Mouse (Mus musculus): ENCODE data around the gene Cdc6. TPM values are rescaled to one million over a fixed set of nuclear protein-coding genes. Genes with fewer than 3 reads are reported as not detected.
A peak's percentile ranks its signal among the peaks of the same experiment; 100 is the strongest.

Gene Cdc6
- polyA plus RNA-seq, 1 experiment from 2014 or later = 21.1 TPM

- peak overlapping the region; percentile 79 for H3K4me2 ChIP-seq
- WGBS = 32% methylated on average over 15 of the region's 15 CpGs
These were observed 31.7 kb downstream of the Cdc6 start for GRCm38 (mm10) chr11:98939084-98939952.

GRCm38 (mm10) chr11:98939953-98940641 lies 32.5 kb downstream of the Cdc6 start:
- H3K27ac ChIP-seq (replicated peaks) = peak overlapping the region; percentile 99
- H3K4me1 ChIP-seq = peaks cover 91% of the 10 kb centered on the region
- no peaks in the 10 kb centered on the region for H3K9me3 ChIP-seq
- peaks cover 3% of the 10 kb centered on the region for H3K36me3 ChIP-seq
- no peaks in the 10 kb centered on the region; the same call in 1 of the 2 replicates for H3K27me3 ChIP-seq (replicated peaks)
- H3K4me3 ChIP-seq = peak overlapping the region; percentile 89
- WGBS = 44% methylated on average over 11 of the region's 11 CpGs
- peak overlapping the region; percentile 91 for H3K9ac ChIP-seq
- no peak for ATAC-seq (ENCODE audit: extremely low read depth, insufficient number of reproducible peaks, low FRiP score, low TSS enrichment)
- peak overlapping the region; percentile 79 for H3K4me2 ChIP-seq

More at GRCm38 (mm10) chr11:98939084-98939952, 31.7 kb downstream of the Cdc6 start:
- peak overlapping the region; percentile 99 for H3K27ac ChIP-seq (replicated peaks)
- no peak for ATAC-seq (ENCODE audit: extremely low read depth, insufficient number of reproducible peaks, low FRiP score, low TSS enrichment)
- peaks cover 90% of the 10 kb centered on the region for H3K4me1 ChIP-seq
- no peaks in the 10 kb centered on the region; the same call in 1 of the 2 replicates for H3K27me3 ChIP-seq (replicated peaks)
- H3K4me3 ChIP-seq = peak overlapping the region; percentile 89
- no peaks in the 10 kb centered on the region for H3K9me3 ChIP-seq
- peaks cover 10% of the 10 kb centered on the region for H3K36me3 ChIP-seq
- H3K9ac ChIP-seq = peak overlapping the region; percentile 91

GRCm38 (mm10) chr11:98940776-98941175 lies 33.2 kb downstream of the Cdc6 start:
- peak overlapping the region; percentile 99 for H3K27ac ChIP-seq (replicated peaks)

DNA sequence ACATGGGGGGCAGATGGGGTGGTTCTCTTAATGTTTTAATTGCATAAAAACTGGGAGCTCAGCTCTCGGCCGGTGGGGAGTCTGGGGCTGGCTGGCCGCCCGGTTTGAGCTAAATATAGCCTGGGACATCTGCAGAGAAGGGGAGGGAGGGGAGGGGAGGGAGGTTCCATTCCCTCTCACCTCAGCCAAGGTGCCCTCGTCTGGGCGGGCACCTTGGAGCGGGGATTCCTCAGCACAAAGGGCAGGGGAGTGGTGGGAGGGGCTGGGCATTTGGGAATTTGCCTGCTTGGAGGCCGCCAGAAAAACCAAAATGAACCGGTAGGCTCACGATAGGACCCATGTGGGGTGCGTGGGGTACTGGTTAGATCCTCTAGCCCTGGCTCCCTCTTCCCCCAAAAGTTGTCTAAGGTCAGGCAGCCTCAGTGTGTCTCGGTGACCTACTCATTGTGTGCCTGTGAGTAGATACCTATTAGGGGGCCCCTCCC lies 33.8 kb downstream of the Cdc6 start:
- WGBS = under 1% methylated on average over 12 of the region's 12 CpGs
- no peak for ATAC-seq (ENCODE audit: extremely low read depth, insufficient number of reproducible peaks, low FRiP score, low TSS enrichment)

More at GRCm38 (mm10) chr11:98940776-98941175, 33.2 kb downstream of the Cdc6 start:
- Histone ChIP-seq H3K4me2 (peak overlapping the region; percentile 79), H3K9me3 (no peaks in the 10 kb centered on the region), H3K27me3 (replicated peaks) (no peaks in the 10 kb centered on the region), H3K36me3 (no peaks in the 10 kb centered on the region), H3K9ac (peak overlapping the region; percentile 91), H3K4me3 (peak overlapping the region; percentile 89), H3K4me1 (peaks cover 91% of the 10 kb centered on the region)
- 40% methylated on average over 3 of the region's 3 CpGs for WGBS
- no peak for ATAC-seq (ENCODE audit: extremely low read depth, insufficient number of reproducible peaks, low FRiP score, low TSS enrichment)

DNA sequence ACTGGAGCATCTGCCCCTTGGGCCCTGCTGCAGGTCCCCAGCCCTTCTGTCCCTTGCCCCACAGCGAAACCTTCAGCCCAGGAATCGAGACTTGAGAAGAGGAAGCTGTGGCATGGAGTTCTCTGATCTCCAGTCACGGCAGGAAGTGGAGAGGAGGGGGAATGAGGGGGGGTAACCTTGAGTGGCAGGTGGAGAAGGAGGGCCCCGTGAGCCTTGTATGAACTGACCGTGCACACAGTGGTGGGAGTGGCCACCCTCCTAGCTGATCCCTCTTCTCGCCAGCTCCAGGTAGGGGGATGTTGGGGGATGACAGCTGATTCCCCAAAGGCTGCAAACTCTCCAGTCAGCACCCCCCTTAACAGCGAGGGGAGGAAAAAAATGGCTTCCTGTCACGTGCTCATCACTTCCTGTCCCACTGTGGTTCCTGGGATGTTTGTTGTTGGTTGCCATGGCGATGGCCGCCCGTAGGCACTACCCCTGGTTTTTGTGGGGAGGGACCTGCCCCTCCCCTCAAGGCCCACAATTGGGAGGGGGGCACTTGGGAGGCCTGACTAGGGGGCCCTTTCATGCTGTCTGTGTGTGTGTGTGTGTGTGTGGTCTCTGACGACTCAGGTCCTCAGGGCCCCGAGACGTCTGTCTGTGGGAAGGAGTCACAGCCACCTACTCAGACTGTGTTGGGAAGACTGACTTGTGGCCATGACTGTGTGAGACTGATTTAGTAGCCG lies 34.4 kb downstream of the Cdc6 start:
- 2% methylated on average over 15 of the region's 15 CpGs for WGBS
- peak overlapping the region; percentile 79 for H3K4me2 ChIP-seq
- no peak for ATAC-seq (ENCODE audit: extremely low read depth, insufficient number of reproducible peaks, low FRiP score, low TSS enrichment)
- peak overlapping the region; percentile 89 for H3K4me3 ChIP-seq
- H3K9ac ChIP-seq = peak overlapping the region; percentile 91
- H3K27me3 ChIP-seq (replicated peaks) = no peaks in the 10 kb centered on the region
- no peaks in the 10 kb centered on the region for H3K36me3 ChIP-seq
- H3K9me3 ChIP-seq = no peaks in the 10 kb centered on the region
- peaks cover 89% of the 10 kb centered on the region for H3K4me1 ChIP-seq
- peak overlapping the region; percentile 99 for H3K27ac ChIP-seq (replicated peaks)

More for the DNA sequence above, 33.8 kb downstream of the Cdc6 start:
- Histone ChIP-seq H3K4me2 (peak overlapping the region; percentile 79), H3K9me3 (no peaks in the 10 kb centered on the region), H3K27me3 (replicated peaks) (no peaks in the 10 kb centered on the region), H3K4me1 (peaks cover 91% of the 10 kb centered on the region), H3K9ac (peak overlapping the region; percentile 91), H3K36me3 (no peaks in the 10 kb centered on the region), H3K27ac (replicated peaks) (peak overlapping the region; percentile 99), H3K4me3 (peak overlapping the region; percentile 89)

- H3K4me3 ChIP-seq = peak overlapping the region; percentile 89
- H3K9me3 ChIP-seq = no peaks in the 10 kb centered on the region
- no peaks in the 10 kb centered on the region for H3K36me3 ChIP-seq
- H3K27me3 ChIP-seq (replicated peaks) = no peaks in the 10 kb centered on the region
- peak overlapping the region; percentile 79 for H3K4me2 ChIP-seq
- H3K9ac ChIP-seq = peak overlapping the region; percentile 91
- H3K27ac ChIP-seq (replicated peaks) = peak overlapping the region; percentile 99
- 35% methylated on average over 3 of the region's 3 CpGs for WGBS
- peaks cover 92% of the 10 kb centered on the region for H3K4me1 ChIP-seq
- ATAC-seq (ENCODE audit: extremely low read depth, insufficient number of reproducible peaks, low FRiP score, low TSS enrichment) = no peak
These were observed 34.9 kb downstream of the Cdc6 start for GRCm38 (mm10) chr11:98942555-98942922.

DNA sequence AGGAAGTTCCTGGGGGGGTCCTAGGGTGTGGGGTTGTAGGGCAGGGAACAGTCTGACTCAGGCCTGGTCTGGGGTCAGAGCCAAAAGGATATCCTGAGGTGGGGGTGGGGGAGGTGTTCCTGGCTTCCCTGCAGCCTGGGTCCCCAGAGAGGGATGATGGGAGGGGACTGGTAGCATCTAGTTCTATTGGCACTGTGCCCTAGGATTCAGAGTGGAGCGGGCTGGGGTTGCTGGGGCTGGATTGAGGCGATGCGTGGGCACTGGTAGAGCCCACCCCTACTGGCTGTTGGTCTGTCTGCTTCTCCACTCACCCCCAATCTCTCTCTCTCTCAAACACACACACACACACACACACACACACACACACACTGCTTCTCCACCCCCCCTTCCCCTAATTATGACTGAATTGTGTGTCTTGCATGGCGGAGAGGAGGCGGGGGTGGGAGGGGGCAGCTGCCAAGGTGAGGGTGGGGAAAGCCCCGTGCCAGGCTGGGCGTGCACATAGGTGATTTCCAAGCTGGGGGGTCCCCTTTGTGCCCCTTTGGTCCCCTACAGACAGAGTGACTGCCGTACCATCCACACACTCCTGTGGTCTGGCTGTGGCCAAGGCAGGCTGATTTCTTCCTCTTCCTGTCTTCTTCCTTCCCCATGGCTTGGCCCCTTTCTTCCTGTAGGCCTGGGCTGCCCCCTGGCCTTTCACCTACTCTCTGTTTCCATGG lies 35.5 kb downstream of the Cdc6 start:
- peak; percentile 47; the same call in 1 of the 2 replicates for ATAC-seq (ENCODE audit: extremely low read depth, insufficient number of reproducible peaks, low FRiP score, low TSS enrichment)
- peak overlapping the region; percentile 99 for H3K27ac ChIP-seq (replicated peaks)
- H3K4me2 ChIP-seq = peak overlapping the region; percentile 79
- no peaks in the 10 kb centered on the region for H3K27me3 ChIP-seq (replicated peaks)
- H3K4me1 ChIP-seq = peaks cover 97% of the 10 kb centered on the region
- 48% methylated on average over 8 of the region's 8 CpGs for WGBS
- H3K4me3 ChIP-seq = peak overlapping the region; percentile 89
- no peaks in the 10 kb centered on the region for H3K9me3 ChIP-seq
- peak overlapping the region; percentile 91 for H3K9ac ChIP-seq
- H3K36me3 ChIP-seq = no peaks in the 10 kb centered on the region

GRCm38 (mm10) chr11:98943741-98944461 lies 36.3 kb downstream of the Cdc6 start:
- peaks cover 97% of the 10 kb centered on the region for H3K4me1 ChIP-seq
- no peak overlapping the region for H3K4me3 ChIP-seq
- H3K9me3 ChIP-seq = no peaks in the 10 kb centered on the region
- ATAC-seq (ENCODE audit: extremely low read depth, insufficient number of reproducible peaks, low FRiP score, low TSS enrichment) = no peak
- 33% methylated on average over 14 of the region's 14 CpGs for WGBS
- peak overlapping the region; percentile 91 for H3K9ac ChIP-seq
- H3K27me3 ChIP-seq (replicated peaks) = no peaks in the 10 kb centered on the region
- H3K36me3 ChIP-seq = peaks cover under 1% of the 10 kb centered on the region; the same call in 1 of the 2 replicates
- peak overlapping the region; percentile 99 for H3K27ac ChIP-seq (replicated peaks)
- H3K4me2 ChIP-seq = peak overlapping the region; percentile 79

- no peak overlapping the region for H3K4me3 ChIP-seq
- H3K27me3 ChIP-seq (replicated peaks) = no peaks in the 10 kb centered on the region
- peak overlapping the region; percentile 91 for H3K9ac ChIP-seq
- WGBS = 35% methylated on average over 11 of the region's 11 CpGs
- H3K9me3 ChIP-seq = no peaks in the 10 kb centered on the region
- H3K4me2 ChIP-seq = peak overlapping the region; percentile 79
- H3K27ac ChIP-seq (replicated peaks) = peak overlapping the region; percentile 99
- peaks cover 10% of the 10 kb centered on the region for H3K36me3 ChIP-seq
- H3K4me1 ChIP-seq = peaks cover 97% of the 10 kb centered on the region
- ATAC-seq (ENCODE audit: extremely low read depth, insufficient number of reproducible peaks, low FRiP score, low TSS enrichment) = no peak
These were observed 37.5 kb downstream of the Cdc6 start for GRCm38 (mm10) chr11:98944897-98945604.
